Mouse (Mus musculus) yolk sac, embryonic 10.5 days (tissue): ENCODE data around the gene Tnfsf13.
A peak's percentile ranks its signal among the peaks of the same experiment; 100 is the strongest.

Experiments
- DNase-seq: peaks from one replicate; pipeline ENCODE4 v3.0.0-alpha.2; 2017; ENCODE audit warnings: low spot score

The Tnfsf13 gene

DNA sequence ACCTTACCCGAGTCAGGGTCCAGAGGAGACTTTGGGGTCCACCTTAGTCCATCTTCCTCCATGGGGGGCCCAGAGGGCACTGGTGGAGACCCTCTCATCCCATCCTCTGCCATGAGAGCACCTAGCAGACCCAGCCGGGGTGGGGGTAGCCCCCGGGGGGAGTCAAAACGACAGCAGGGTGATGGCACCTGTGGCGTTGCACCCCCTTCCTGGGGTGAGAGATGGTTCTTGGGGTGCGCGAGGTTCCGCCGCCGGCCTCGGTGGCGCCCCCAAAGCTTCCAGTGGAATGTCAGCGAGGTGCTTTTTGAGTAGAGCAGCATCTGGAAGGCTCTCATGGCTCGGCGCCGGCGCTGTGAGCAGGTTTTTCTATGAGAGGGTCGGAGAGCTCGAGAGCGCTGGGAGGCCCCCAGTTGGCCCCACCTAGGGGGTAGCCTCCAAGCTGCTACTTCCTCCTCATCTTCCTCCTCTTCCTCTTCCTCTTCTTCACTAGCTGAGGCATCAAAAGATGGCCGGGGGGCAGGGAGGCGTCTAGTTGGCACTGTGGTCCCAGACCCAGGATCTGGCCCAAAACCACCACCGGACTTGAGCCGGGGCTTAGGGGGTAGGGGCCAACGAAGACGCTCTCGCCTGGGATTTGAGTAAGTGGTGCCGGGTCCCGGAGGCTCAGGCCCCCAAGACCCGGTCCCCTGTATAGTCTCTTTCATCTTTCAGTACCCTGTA lies 5.3 kb downstream of the Tnfsf13 start:
- DNase-seq: no peak

DNA sequence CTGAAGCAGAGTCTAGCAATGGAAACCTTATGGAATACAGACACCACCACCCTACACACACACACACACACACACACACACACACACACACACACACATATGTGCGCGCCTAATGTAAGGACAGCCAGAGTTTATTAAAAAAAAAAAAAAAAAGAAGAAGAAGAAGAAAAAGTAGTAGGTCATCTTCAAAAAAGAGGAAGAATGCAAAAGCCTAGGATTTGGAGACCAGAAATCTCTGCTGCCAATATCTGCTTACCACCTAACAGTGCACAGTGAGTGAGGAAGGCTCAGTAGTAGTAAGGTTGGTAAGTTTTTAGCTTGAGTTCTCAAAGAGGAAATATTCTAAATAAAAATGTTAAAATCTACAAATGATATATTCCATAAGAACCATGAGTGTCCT lies 6.4 kb downstream of the Tnfsf13 start:
- DNase-seq: no peak

DNA sequence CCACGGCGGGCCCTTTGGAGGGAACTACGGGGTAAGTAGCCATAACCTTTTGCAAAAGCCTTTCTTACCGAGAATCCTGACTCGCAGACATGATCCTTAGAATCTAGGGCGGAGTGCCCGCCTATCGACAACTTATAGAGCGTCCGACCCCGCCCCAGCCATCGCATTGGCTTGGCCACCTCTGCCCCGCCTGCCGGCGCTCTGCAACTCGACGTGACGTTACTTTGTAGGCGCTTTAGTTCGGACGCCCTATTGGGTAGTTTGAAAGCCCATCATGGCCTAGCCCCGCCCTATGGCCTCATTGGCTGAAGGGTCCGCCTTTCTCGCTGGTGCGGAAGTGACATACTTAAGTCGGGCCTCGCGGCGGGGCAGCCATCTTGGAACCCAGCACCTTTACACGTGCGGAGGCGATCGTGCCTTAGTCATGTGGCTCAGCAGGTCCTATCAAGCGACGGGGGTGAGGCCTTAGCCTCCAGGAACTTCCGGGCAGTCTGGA lies 13.3 kb downstream of the Tnfsf13 start, which contains the start of gene Eif4a1:
Eif4a1 (minus strand) TSS at position 213 of the 496 bp plus-strand sequence.
- peak; percentile 100 for DNase-seq

DNA sequence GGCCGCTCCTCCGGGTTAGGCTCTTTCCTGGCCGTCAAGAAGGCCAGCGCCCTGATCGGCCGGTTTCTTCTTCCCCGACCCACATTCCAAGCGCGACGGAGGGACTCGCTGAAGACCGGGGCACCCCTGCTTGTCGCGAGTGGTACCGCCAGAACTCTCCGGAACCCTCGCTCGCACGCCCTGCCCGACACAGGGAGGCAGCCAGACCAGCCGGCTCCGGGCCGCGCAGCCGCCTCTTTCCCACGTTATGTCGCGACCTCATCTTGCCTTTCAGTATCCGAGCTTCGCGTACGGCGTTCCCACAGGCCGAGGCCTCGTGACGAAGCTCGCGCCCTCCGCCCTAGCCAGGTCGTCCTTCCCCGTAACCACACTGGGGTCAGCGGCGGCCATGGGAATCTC lies 13.9 kb downstream of the Tnfsf13 start:
- DNase-seq: no peak

DNA sequence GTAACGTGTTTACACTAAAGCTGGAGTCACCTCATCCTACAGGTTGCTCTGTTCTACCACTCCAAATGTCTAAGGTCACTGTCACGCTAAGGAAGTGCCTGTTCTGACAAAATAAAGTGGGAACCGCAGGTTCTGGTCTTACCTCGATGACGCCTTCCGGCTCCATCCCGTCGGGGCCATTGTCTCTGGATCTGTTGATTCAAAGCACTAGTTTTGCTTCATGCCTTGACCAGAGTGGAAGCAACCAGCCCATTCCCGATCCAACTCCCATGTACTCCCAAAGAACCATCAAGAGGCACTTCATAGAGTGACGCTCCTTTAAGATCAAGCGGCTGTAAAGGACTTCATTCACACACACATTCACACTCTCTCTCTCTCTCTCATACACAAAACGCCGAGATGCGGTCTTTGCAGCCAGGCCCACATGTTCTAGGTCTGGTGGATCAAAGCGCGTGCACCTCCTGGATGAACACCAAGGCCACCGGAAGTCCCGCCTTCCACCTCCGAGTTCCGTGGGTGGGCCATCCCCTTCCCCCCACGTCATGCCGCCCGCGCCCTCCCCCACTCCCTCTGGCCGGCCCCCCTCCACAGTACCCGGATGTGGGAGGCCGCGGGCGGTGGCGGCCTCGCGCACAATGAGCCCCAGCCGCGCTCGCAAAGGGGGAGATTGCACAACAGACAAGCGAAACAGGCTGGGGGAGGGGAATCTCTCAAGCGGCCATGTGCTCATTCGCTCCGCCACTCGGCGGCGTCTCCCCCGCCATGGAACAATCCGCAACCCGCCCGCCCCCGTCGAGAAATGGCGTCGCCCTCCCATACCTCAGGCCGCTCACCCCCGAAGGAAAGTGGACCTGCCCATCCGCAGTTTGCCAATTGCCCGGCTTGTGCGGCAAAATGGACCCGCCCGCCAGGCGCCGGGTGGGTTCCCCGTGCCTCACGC lies 14.5 kb downstream of the Tnfsf13 start:
- peak; percentile 92 for DNase-seq

DNA sequence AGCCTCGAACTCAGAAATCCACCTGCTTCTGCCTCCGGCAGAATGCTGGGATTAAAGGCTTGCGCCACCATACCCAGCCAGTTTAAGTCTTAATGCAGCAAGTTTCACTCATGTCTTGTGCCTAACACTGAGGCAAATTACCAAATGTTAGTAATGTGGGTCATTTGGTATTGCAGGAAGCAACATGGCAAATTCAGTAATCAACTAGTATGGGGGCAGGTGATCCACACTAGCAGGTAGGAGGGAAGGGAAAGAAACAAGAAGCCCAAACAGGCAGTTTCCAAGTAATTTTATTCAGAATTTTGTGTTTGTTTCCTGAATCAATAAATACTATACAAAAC lies 18.9 kb downstream of the Tnfsf13 start:
- DNase-seq: no peak

DNA sequence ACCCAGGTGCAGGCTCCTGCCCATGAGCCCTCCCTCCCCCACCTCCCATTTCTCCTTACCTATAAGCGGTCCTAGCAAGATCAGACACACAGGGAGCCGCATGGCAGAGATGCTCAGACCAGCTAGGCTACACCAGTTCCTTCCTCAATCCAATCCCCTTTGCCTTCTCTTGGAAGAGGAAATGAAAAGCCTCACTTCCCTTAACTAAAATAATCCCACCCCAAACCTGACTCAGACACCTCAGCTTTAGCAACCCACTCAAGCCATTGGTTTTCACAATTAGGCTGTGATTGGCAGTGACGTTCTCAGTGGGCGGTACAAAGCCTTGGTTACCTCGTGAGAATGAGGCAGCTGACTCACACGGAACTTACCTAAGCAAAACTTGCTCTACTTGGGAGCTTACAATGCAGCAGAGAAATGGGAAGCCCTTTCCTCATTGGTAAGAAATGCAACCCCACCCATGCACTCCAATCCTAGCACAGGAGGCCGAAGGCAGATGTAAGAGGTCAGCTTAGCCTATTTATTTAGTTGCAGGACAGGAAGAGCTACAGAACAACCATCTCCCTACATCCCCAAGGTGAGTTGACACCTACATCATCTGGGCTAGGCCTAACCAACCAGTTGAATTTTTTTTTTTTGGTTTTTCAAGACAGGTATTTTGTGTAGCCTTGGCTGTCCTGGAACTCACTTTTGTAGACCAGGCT lies 19.5 kb downstream of the Tnfsf13 start, which contains the start of gene Cd68:
Cd68 (minus strand) TSS at position 193 of the 704 bp plus-strand sequence.
- DNase-seq: peak; percentile 79

DNA sequence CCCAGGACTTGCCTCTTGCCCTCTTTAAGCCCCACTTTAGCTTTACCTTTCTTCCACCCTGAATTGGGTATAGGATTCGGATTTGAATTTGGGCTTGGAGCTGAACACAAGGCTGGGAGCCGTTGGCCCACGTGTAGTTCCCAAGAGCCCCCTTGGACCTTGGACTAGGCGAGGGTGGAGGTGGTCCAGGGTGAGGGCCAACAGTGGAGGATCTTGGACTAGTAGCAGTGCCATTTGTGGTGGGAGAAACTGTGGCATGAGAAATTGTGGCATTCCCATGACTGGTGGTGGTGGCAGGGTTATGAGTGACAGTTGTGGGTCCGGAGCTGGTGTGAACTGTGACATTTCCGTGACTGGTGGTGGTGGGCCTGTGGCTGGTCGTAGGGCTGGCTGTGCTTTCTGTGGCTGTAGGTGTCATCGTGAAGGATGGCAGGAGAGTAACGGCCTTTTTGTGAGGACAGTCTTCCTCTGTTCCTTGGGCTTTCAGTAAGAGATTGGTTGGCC lies 20.1 kb downstream of the Tnfsf13 start:
- DNase-seq: no peak

DNA sequence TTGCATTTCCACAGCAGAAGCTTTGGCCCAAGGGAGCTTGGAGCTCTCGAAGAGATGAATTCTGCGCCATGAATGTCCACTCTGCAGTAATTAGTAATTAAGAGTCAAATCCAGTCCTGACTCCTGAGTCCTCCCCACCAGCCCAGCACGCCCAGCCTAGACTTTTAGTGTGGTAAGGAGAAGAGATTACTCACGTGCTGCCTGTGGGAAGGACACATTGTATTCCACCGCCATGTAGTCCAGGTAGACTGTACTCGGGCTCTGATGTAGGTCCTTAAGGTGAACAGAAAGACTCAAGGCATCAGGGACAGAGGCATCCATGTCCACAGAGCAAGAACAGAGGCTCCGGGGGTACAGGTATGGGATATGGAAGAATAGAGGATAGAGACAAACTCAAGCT lies 20.7 kb downstream of the Tnfsf13 start:
- no peak for DNase-seq

DNA sequence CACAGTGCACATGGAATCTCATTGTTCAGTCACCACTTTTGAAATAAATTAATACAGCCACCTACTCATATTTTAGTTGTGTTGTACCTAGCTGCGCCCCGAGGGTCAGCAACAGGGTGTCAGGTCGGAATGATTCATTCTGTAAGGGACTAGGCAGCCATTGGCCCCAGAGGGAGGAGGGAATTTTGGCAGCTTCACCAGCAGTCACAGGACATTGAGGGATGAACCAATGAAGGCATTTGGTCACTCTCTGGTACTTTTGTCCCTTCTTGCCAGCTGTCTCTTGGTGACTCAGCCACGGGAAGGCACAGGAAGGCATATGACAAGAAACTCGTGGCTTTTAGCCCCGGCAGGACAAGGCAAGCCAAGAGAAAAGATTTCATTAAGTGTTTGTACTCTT lies 21.8 kb downstream of the Tnfsf13 start:
- DNase-seq: no peak

DNA sequence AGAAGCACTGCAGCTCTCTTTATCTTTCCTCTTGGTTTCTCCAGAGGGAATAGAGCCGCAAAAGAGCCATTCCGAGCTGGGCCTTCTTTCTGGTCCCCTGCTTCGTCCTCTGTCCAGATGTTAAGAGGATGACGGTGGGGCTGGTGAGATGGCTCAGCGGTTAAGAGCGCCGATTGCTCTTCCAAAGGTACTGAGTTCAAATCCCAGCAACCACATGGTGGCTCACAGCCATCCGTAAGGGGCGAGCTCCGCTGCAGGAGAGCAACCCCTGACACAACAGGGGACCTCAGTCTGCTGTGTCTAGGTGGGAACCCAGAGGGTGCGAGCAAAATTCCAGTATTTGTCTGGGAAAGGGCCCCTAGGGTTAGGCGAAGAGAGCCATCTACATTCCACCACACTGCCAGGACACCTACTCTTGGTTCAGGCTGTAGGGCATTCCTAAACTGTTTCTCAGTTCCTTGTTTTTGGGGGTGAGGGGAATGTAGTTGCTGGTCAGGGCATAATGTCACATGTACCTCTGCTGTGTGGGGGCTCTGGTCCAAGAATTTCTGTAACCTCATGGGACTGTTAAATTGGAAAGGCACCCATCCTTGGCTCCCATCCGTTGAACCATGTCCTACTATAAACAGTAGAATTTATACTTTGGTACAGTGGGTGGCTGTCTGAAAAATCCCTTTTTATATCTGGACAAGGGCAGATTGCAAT lies 22.5 kb downstream of the Tnfsf13 start:
- no peak for DNase-seq

DNA sequence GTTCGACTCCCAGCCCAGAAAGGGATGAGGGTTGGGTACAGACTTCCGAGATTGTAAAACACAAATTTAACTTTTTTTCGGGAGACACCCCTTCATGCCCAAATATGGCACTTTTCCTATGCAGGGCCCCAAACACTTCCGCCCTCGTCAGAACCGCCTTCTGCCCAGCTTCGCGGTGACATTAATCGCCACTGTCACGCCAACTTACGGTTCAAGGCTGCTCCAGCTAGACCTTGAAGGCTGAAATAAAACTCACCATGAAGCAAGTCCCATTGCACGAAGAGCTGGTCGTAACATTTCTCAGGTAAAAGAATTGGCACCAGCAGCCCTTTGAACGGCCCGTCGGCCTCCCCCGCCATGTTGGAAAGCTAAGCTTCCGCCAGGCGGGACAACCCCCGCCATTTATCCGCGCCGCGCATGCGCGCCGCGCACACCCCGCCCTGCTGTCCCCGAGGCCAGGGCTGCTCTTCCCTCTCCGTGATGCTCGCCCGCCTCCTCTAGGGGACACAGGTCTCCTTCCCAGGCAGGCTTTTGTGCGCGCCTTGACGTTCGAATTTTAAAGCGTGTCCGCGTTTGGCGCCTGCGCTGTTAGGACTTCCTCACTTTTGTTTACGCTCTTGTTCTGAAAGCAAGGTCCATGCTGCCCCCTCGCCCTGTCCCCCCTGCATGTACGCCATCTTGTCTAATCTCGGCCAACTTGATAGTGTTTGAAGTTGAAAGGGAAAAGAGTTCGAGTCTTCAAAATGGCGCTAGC lies 23.2 kb downstream of the Tnfsf13 start, which contains the start of gene Mpdu1:
Mpdu1 (minus strand) TSS at position 430 of the 754 bp plus-strand sequence.
- peak; percentile 96 for DNase-seq

DNA sequence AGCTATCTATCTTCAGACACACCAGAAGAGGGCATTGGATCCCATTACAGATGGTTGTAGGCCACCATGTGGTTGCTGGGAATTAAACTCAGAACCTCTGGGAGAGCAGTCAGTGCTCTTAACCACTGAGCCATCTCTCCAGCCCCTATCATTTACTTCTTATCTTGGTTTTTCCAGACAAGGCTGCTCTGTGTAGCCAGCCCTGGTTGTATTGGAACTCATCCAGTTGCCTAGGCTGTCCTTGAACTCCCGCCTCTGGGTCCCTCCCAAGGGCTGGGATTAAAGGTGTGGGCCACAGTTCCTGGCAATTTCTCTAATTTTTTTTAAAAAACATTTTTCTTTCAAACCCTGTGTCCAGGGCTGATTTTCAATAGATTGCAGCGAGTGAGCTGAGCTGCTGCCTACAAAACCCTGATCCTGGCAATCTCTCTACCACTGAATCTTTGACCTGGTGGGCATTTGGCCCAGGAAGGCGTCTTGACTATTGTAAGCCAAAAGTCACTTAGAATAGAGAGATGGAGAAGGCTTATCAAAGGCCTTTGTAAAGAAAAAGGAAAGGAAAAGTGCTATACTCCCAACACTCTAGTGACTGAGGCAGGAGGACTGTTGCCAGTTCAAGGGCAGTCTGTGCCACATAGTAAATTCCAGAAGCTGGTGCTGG lies 24.2 kb downstream of the Tnfsf13 start:
- no peak for DNase-seq

DNA sequence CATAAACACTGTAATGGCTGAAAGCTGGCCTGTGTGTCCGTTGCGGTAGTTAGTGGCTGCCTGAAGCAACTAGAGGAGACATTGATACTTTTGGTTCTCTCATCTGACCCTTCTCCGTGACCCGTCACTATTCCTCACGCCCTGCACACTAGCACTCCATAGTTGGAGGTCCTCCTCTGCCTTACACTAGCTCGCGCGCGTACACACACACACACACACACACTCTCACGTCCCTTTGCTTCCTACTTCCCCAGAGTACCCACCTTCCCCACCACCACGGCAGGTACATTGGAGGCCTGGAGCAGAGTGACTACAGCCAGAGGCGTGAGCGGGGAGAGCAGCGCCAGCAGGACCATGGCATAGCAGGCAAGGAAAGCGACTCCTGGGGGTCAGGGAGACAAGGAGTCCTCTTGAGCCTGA lies 28.1 kb downstream of the Tnfsf13 start:
- no peak for DNase-seq

DNA sequence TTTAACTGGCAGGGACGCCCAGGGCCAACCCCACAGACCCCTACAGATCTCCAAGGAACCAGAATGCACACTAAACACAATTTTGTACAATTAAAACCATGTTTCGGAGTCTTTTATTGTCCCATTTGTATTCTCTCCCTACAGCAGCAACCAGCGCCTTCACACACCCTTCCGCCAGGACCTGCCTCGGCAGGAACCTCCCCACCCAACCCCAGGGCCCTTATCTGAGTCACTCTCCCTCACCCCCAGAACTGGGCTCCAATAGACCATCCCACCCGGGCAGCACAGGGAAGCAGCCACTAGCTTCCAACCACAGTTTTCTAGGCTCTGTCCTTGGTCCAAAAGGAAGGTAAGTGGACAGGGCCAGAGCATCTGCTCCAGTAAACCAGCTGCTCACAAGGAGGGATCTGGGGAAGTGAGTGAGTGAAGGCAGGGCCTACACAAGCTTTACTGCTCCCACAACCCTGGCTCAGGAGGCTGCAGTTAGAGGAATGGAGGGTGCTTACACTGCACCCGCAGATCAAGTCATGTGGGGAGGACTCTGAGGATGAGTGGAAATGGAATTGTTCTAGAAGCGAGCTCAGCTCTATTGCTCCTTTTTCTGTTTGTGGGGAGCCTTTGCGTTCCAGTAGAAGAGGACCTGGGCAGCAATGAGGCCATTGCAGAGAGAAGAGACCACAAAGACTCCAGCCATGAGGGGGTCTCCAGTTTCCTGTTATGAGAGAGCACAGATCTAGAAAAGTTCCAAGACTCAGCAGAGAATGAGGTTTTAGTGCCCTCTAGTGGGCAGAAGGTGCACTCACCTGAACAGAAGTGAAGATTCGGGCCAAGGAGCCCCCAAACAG lies 28.7 kb downstream of the Tnfsf13 start:
- DNase-seq: no peak

DNA sequence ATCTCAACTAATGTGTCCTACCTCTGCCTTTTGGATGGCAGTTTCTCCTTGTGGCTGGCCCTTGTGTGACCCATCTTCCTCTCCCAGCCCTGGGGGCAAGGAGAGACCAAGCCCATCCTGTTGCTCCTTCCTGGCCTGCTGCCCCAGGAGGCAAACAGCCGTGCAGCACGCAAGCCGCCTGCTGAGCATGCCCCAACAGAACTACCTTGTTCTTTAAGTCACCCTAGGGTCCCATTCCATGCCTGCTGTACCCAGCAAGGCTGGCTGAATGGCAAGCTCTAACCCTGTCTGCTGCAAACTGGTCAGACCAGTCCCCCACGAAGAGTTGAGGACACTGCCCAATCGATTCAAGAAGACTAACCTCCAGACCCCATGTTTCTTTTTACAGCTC lies 29.5 kb downstream of the Tnfsf13 start:
- DNase-seq: no peak

DNA sequence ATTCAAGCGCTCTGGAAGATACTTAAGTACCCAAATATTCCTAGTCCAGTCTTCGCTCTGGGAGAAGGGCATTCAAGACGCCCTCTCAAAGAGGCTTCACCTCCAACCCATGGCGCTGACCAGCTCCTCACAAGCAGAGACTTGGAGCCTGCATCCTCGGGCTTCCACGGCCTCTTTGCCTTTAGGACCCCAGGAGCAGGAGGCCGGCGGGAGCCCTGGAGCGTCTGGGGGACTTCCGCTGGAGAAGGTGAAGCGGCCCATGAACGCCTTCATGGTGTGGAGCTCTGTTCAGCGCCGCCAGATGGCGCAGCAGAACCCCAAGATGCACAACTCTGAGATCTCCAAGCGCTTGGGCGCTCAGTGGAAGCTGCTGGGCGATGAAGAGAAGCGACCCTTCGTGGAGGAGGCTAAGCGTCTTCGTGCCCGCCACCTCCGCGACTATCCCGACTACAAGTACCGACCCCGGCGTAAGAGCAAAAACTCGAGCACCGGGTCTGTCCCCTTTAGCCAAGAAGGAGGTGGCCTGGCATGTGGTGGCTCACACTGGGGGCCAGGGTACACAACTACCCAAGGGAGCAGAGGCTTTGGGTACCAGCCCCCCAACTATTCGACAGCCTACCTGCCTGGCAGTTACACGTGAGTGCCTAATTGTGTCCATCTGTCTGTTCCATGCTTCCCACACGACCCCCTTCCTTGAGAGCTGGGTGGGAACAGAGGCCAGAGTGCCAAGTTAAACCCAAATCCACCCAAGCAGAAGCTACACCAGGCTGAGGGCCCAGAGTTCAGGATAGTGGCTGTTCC lies 30.1 kb downstream of the Tnfsf13 start, which contains the start of gene Sox15:
Sox15 (plus strand) TSS at position 51 of the 801 bp plus-strand sequence.
- DNase-seq: peak; percentile 58

DNA sequence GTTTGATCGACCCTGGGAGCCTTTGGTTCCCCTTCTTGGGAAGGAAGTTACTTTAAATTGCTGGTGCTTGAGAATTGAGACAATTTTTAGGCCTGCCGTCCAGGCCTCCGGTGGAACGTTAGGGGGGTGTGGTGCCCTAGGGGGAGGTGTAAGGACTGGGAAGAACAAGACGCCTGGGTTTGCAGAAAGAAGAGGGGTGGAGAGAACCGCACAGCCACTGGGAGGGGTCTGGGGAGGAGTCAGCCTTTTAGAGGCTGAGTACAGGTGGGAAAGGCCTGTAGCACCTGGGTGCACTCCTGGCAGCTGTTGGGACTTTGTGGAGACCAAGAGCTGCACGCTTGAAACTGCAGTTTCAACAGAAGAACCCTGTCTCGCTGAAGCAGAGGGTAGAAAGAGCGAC lies 30.8 kb downstream of the Tnfsf13 start:
- DNase-seq: no peak
